Mouse (Mus musculus) liver, postnatal 0 days (tissue): ENCODE results near the gene Trim63.

Source experiments
- CTCF ChIP-seq: sonication (generic); IDR thresholded peaks from 2 replicates; pipeline ENCODE4 v1.5.1; 2016; ENCODE audit warnings: antibody characterized with exemption, low read depth
- EP300 ChIP-seq: IDR thresholded peaks from 2 replicates; pipeline ENCODE4 v1.6.1; 2016; ENCODE audit warnings: antibody characterized with exemption, low read depth, mild to moderate bottlenecking

- TF ChIP-seq CTCF (no peak), EP300 (no peak)
These were observed 9.7 kb downstream of the Trim63 start for GRCm38 (mm10) chr4:134324655-134325054.
